Mouse (Mus musculus) embryonic facial prominence, embryonic 14.5 days (tissue): Measurements from ENCODE around the gene Abcc10. TPM values are rescaled to one million over a fixed set of nuclear protein-coding genes. Genes with fewer than 3 reads are reported as not detected.

ENCODE experiments used
- ATAC-seq: fragments of 200-750 bp; cut with Nextera tagmentation; 2 replicates; pipeline ENCODE4 v1.8.0; 2017; ENCODE audit warnings: low read depth, moderate number of reproducible peaks, moderate TSS enrichment
- DNase-seq: peaks from one replicate; pipeline ENCODE4 v3.0.0-alpha.2; 2015; ENCODE audit warnings: low spot score
- H3K27ac ChIP-seq: fragments of 300-500 bp; sonication (generic); replicated peaks from 2 replicates; pipeline ENCODE4 v1.5.1; 2014; ENCODE audit warnings: low read depth, mild to moderate bottlenecking, low read length, moderate library complexity
- H3K27me3 ChIP-seq: fragments of 300-500 bp; sonication (generic); replicated peaks from 2 replicates; pipeline ENCODE4 v1.6.1; 2014; ENCODE audit warnings: low read length; ENCODE audit not compliant: control insufficient read depth, insufficient read depth
- H3K36me3 ChIP-seq: fragments of 300-500 bp; sonication (generic); 2 replicates; pipeline ENCODE4 v1.6.1; 2014; ENCODE audit warnings: low read length, mixed read lengths; ENCODE audit not compliant: control insufficient read depth, insufficient read depth
- H3K4me1 ChIP-seq: fragments of 300-500 bp; sonication (generic); 2 replicates; pipeline ENCODE4 v1.6.1; 2014; ENCODE audit warnings: antibody characterized with exemption, low read length; ENCODE audit not compliant: control insufficient read depth, insufficient read depth
- H3K4me2 ChIP-seq: fragments of 300-500 bp; sonication (generic); 2 replicates; pipeline ENCODE4 v1.6.1; 2014; ENCODE audit warnings: low read depth, mild to moderate bottlenecking, low read length, moderate library complexity, mixed read lengths
- H3K4me3 ChIP-seq: fragments of 300-500 bp; sonication (generic); 2 replicates; pipeline ENCODE4 v1.5.1; 2014; ENCODE audit warnings: low read depth, mild to moderate bottlenecking, low read length
- H3K9ac ChIP-seq: fragments of 300-500 bp; sonication (generic); 2 replicates; pipeline ENCODE4 v1.6.1; 2014; ENCODE audit warnings: low read depth, mild to moderate bottlenecking, low read length, moderate library complexity, mixed read lengths
- H3K9me3 ChIP-seq: fragments of 300-500 bp; sonication (generic); 2 replicates; pipeline ENCODE4 v1.6.1; 2016; ENCODE audit warnings: low read length; ENCODE audit not compliant: control insufficient read depth
- WGBS: fragments of 180-500 bp; shearing (Covaris S2); extraction: QIAGEN DNeasy Blood & Tissue Kit; methylation state at CpG from one replicate; pipeline ENCODE4 v1.1.7; 2014; 5-methylcytosine and 5-hydroxymethylcytosine counted together
- polyA plus RNA-seq: library from polyadenylated mRNA; unstranded; fragments of >200 nt; fragmentation: Nextera tagmentation; extraction: Ambion mirVana; gene quantifications from 2 replicates; pipeline ENCODE4 v1.2.1, GENCODE M21; 2014

Abcc10 gene
- polyA plus RNA-seq, 1 experiment from 2014 or later = 5.5 TPM

DNA sequence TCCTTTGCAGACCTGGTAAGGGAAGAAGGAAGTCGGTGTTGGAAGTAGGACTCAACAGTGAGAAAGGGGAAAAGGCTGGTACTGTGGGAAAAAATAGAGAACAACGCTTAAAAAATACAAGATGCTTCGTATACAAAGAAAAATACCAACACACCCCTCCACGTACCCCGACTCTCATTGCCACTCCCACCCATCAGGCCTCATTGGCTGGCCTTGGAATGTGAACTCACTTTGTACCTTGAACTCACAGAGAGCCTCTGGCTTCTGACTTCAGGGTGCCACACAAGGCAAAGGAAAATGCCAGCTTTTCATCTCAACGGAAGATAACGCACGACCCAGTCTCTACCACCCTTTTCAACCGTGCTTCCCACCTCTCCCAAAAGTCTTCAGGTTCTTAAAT is 45.0 kb downstream of the Abcc10 start:
- peaks cover 27% of the 10 kb centered on the region for H3K36me3 ChIP-seq
- peak; percentile 8; the same call in 1 of the 2 replicates for ATAC-seq

GRCm38 (mm10) chr17:46282483-46283123 is 45.5 kb downstream of the Abcc10 start, which contains the start of gene Tjap1:
Tjap1 (minus strand) TSS chr17:46283026.
- Histone ChIP-seq H3K4me1 (peaks cover 34% of the 10 kb centered on the region), H3K9me3 (no peaks in the 10 kb centered on the region), H3K4me3 (peak within 1 kb of the TSS; percentile 67), H3K27me3 (no peaks in the 10 kb centered on the region), H3K9ac (peak within 1 kb of the TSS; percentile 84), H3K4me2 (peak within 1 kb of the TSS; percentile 87), H3K36me3 (peaks cover 28% of the 10 kb centered on the region), H3K27ac (peak within 1 kb of the TSS; percentile 97)
- whole genome bisulfite sequencing = 2% methylated on average over 32 of the region's 37 CpGs
- ATAC-seq (peak; percentile 95), DNase-seq (peak; percentile 94)

More for the DNA sequence above, 45.0 kb downstream of the Abcc10 start:
- Histone ChIP-seq H3K4me1 (peaks cover 35% of the 10 kb centered on the region), H3K27ac (peak overlapping the region; percentile 97; the same call in 1 of the 2 replicates), H3K4me2 (peak overlapping the region; percentile 87), H3K4me3 (peak overlapping the region; percentile 67), H3K9ac (peak overlapping the region; percentile 84; the same call in 1 of the 2 replicates), H3K9me3 (no peaks in the 10 kb centered on the region), H3K27me3 (no peaks in the 10 kb centered on the region)
- DNase-seq = no peak
- 26% methylated on average over 9 of the region's 9 CpGs for WGBS

DNA sequence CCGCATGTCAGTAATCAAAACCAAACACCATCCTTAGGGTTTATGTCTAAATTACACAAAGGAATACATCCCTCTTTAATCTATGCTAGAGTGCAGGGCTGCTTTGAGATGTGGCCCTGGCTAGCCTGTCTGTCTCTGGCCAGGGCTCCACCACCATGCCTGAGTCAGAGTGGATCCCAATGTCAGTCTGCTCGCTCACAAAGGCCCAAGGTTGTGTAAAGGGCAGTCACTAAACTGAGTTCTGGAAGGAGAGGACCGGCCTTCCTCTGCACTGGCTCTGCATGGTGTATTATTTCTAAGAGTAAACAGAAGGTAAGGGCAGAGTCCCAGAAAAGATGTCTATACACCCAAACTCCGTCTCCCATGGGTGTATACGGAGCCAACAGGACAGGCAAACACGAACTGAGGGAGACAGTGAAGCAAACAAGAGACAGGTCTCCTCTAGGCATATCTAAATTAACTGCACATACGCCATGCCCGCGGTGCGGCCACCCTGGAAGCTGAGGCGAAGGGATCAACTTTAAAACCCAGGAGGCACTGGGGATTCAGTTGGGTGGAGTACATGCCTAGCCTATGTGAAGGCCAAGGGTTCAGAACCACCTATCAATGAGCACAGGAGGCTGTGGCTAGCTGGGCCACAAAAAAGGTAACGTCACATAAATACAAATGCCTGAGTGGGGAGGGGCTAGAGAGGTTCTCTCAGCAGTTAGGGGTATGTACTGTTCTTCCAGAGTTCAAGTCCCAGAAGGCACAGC is 50.0 kb downstream of the Abcc10 start:
- no peaks in the 10 kb centered on the region for H3K9me3 ChIP-seq
- H3K36me3 ChIP-seq = peaks cover 30% of the 10 kb centered on the region
- 59% methylated on average over 12 of the region's 12 CpGs for WGBS
- peak; percentile 7; the same call in 1 of the 2 replicates for ATAC-seq
- H3K4me3 ChIP-seq = no peak overlapping the region
- peak overlapping the region; percentile 9; the same call in 1 of the 2 replicates for H3K4me2 ChIP-seq
- no peaks in the 10 kb centered on the region for H3K27me3 ChIP-seq
- peaks cover 49% of the 10 kb centered on the region for H3K4me1 ChIP-seq
- H3K9ac ChIP-seq = peak overlapping the region; percentile 31; the same call in 1 of the 2 replicates
- H3K27ac ChIP-seq = peak overlapping the region; percentile 78
- no peak for DNase-seq

DNA sequence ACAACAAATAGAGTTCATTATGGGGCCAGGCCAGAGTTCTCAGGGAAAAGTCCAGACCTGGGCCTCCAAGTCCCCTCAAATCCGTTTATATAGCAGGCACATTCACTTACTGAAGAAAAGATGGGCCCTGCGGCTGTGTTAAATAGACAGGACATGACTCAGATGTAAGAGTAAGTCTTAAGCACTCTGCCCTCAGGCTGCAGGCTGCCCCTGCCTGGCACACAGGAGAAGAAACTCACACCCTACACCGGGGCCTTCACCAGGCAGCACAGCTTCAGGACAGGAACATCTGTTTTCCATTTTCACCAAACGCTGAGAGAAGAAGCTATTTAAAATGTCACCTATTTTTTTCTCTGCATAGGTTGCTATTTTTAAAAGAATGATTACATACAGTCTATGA is 50.6 kb downstream of the Abcc10 start:
- Histone ChIP-seq H3K27me3 (no peaks in the 10 kb centered on the region), H3K9me3 (no peaks in the 10 kb centered on the region), H3K4me2 (no peak overlapping the region), H3K36me3 (peaks cover 36% of the 10 kb centered on the region), H3K9ac (no peak overlapping the region), H3K4me1 (peaks cover 47% of the 10 kb centered on the region), H3K27ac (peak overlapping the region; percentile 78), H3K4me3 (no peak overlapping the region)
- WGBS = 22% methylated on average over 4 of the region's 4 CpGs
- ATAC-seq (peak; percentile 41), DNase-seq (peak; percentile 80)

- Histone ChIP-seq H3K36me3 (peaks cover 49% of the 10 kb centered on the region), H3K9ac (peak overlapping the region; percentile 3; the same call in 1 of the 2 replicates), H3K4me3 (no peak overlapping the region), H3K27me3 (no peaks in the 10 kb centered on the region), H3K4me1 (peaks cover 32% of the 10 kb centered on the region), H3K9me3 (no peaks in the 10 kb centered on the region), H3K27ac (0 out of 2 replicates have a peak overlapping the region, but pooled peaks have one; percentile 83), H3K4me2 (no peak overlapping the region)
- no peak for DNase-seq
- no peak for ATAC-seq
- WGBS = 92% methylated on average over 10 of the region's 10 CpGs
These were observed 52.6 kb downstream of the Abcc10 start for GRCm38 (mm10) chr17:46275506-46275905.

- DNase-seq (no peak), ATAC-seq (no peak)
- H3K4me2 ChIP-seq = no peak overlapping the region
- WGBS = 69% methylated on average over 6 of the region's 6 CpGs
- no peaks in the 10 kb centered on the region for H3K27me3 ChIP-seq
- H3K4me3 ChIP-seq = no peak overlapping the region
- peak overlapping the region; percentile 3; the same call in 1 of the 2 replicates for H3K9ac ChIP-seq
- peaks cover 32% of the 10 kb centered on the region for H3K4me1 ChIP-seq
- H3K9me3 ChIP-seq = no peaks in the 10 kb centered on the region
- peak overlapping the region; percentile 83; the same call in 1 of the 2 replicates for H3K27ac ChIP-seq
- peaks cover 48% of the 10 kb centered on the region for H3K36me3 ChIP-seq
These were observed 53.1 kb downstream of the Abcc10 start for GRCm38 (mm10) chr17:46275034-46275433.

DNA sequence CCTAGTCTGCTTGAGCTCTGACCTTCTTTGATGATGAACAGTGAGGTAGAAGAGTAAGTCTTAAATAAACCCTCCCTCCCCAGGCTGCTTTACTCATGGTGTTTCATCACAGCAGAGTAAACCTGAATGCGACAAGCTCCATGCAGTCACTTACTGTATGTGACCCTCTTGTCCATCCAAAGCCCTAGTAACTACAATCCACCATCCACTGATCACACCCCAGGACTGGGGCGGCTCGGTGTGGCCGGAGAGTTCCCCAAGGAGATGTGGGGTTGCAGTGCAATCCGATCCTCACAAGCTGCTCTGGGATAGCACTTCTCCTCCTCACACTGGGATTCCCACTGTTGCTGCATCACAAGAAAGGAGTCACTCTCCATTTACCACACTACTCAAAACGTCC is 53.7 kb downstream of the Abcc10 start:
- Histone ChIP-seq H3K4me1 (peaks cover 32% of the 10 kb centered on the region), H3K4me2 (no peak overlapping the region), H3K36me3 (peaks cover 48% of the 10 kb centered on the region), H3K9ac (peak overlapping the region; percentile 17; the same call in 1 of the 2 replicates), H3K4me3 (no peak overlapping the region), H3K27me3 (no peaks in the 10 kb centered on the region), H3K27ac (peak overlapping the region; percentile 83), H3K9me3 (no peaks in the 10 kb centered on the region)
- no peak for ATAC-seq
- DNase-seq = no peak
- WGBS = 30% methylated on average over 6 of the region's 6 CpGs

DNA sequence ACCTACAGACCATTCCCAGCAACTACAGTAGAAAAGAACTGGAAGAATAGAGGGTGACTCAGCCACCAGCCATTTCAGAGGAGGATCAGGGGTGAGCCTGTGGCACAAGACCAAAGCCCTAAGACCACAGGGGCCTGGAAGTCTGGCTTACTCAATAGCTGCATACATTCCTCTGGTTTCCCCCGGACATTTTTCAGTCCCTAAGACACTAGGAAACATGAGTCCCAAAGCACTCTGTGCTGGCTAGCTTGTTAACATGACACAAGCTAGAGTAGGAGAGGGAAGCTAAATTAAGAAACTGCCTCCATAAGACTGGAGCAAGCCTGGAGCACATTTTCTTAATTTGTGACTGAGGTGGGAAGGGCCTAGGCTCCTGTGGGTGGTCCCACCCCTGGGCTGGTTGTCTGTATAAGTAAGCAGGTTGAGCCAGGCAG is 54.3 kb downstream of the Abcc10 start:
- DNase-seq (peak; percentile 73), ATAC-seq (peak; percentile 45)
- H3K4me2 ChIP-seq = no peak overlapping the region
- no peaks in the 10 kb centered on the region for H3K27me3 ChIP-seq
- no peaks in the 10 kb centered on the region for H3K9me3 ChIP-seq
- H3K9ac ChIP-seq = no peak overlapping the region; the same call in 1 of the 2 replicates
- 10% methylated on average over 1 of the region's 1 CpGs for WGBS
- H3K4me1 ChIP-seq = peaks cover 32% of the 10 kb centered on the region
- no peak overlapping the region for H3K4me3 ChIP-seq
- peaks cover 47% of the 10 kb centered on the region for H3K36me3 ChIP-seq
- peak overlapping the region; percentile 83 for H3K27ac ChIP-seq
